Mouse (Mus musculus): ENCODE measurements around the gene Pnliprp2. TPM values are rescaled to one million over a fixed set of nuclear protein-coding genes. Genes with fewer than 3 reads are reported as not detected.
A peak's percentile ranks its signal among the peaks of the same experiment; 100 is the strongest.

Gene Pnliprp2
- polyA plus RNA-seq, 1 experiment from 2014 or later, result not detected

DNA sequence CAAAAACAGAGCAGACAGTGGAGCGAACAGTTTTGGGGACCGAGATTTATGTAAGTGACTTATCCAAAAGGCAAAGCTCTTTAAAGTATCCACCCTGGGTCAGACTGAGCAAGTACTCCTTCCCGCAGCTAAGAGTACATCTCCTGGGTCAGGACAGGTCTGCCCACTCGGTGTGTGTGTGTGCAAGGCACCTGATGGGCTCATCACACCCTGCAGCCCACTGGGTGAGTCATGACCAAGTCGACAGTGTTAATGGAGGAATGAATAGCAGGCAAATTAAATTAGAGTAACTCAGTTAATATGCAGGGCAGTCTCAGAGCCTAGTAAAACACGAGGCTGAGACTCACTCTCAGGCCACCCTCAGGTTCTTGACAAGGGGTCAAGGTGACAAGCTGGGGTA is 49.3 kb downstream of the Pnliprp2 start:
- H3K27ac ChIP-seq, result no peak overlapping the region
- WGBS, result 82% methylated on average over 6 of the region's 6 CpGs

GRCm38 (mm10) chr19:58810536-58810935 is 51.0 kb downstream of the Pnliprp2 start:
- Histone ChIP-seq H3K9me3 (no peaks in the 10 kb centered on the region), H3K4me1 (replicated peaks) (peaks cover 17% of the 10 kb centered on the region), H3K4me3 (no peak overlapping the region), H3K36me3 (no peaks in the 10 kb centered on the region), H3K27me3 (ENCODE audit: insufficient read depth, poor library complexity, severe bottlenecking) (no peaks in the 10 kb centered on the region), H3K27ac (no peak overlapping the region)
- WGBS, result 85% methylated on average over 5 of the region's 5 CpGs
- no peak for DNase-seq (ENCODE audit: low spot score)

More for the DNA sequence above, 49.3 kb downstream of the Pnliprp2 start:
- no peak for DNase-seq (ENCODE audit: low spot score)
- H3K27me3 ChIP-seq (ENCODE audit: insufficient read depth, poor library complexity, severe bottlenecking), result no peaks in the 10 kb centered on the region
- no peak overlapping the region for H3K4me3 ChIP-seq
- H3K9me3 ChIP-seq, result no peaks in the 10 kb centered on the region
- peaks cover 6% of the 10 kb centered on the region; the same call in 1 of the 2 replicates for H3K36me3 ChIP-seq
- H3K4me1 ChIP-seq (replicated peaks), result peaks cover 13% of the 10 kb centered on the region; the same call in 1 of the 2 replicates

DNA sequence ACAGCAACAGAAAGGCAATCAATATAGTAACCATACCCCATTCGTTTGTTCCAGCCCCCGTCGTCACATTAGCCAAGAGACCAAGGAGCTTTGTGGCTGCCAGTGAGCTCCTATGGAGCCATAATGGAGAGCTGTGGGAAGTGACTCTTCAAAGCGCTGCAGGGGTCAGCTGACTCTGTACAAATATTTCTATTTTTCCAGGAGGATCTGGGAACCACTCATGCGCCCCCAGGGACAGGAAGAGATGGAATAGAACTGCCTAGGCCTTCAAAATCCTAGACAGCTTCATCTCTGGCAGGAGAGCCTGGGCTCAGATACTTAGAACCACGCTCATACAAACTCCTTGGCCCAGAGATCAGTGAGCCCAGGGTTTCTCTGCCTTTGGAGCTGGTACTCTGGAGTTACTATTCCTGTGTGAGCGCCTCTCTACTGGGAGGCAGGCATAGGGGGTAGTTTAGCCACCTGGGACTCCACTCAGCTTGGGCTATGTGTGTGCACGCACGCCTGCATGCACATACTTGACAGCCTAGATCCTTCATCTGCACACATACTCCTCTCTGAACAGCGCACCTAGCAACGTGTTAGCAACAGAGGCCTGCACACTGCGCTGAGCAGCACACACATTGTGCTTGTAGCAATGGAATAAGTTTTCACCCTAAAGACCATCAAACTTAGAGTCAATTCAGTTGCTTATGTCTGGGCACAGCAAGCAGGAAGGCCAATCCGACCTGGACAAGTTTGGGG is 55.8 kb downstream of the Pnliprp2 start:
- WGBS, result 87% methylated on average over 13 of the region's 13 CpGs
- Histone ChIP-seq H3K27ac (no peak overlapping the region), H3K36me3 (peaks cover 14% of the 10 kb centered on the region), H3K4me3 (no peak overlapping the region), H3K27me3 (ENCODE audit: insufficient read depth, poor library complexity, severe bottlenecking) (no peaks in the 10 kb centered on the region), H3K9me3 (no peaks in the 10 kb centered on the region), H3K4me1 (replicated peaks) (peaks cover 4% of the 10 kb centered on the region; the same call in 1 of the 2 replicates)
- no peak for DNase-seq (ENCODE audit: low spot score)

- WGBS, result 81% methylated on average over 17 of the region's 17 CpGs
- no peaks in the 10 kb centered on the region for H3K27me3 ChIP-seq (ENCODE audit: insufficient read depth, poor library complexity, severe bottlenecking)
These were observed 57.0 kb downstream of the Pnliprp2 start for GRCm38 (mm10) chr19:58816453-58817041.

DNA sequence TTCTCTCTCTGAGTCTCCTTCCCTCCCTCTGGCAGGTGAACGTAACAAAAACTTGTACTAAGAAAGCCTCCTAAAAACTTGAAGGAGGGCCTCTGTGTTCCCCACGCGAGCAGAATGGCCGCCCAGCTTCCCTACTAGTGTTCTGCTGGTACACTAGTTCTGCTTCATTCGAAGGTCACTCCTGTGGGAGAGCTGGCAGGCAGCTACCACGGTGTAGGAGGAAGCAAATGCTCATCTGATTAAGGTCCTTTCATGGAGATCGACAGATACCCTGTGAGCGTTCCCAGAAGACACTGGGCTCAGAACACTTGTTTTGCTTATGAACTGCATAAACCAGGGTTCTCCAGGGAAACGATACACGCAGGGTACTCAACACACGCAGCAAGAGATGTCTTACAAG is 57.9 kb downstream of the Pnliprp2 start:
- H3K36me3 ChIP-seq, result peaks cover 14% of the 10 kb centered on the region
- H3K9me3 ChIP-seq, result no peaks in the 10 kb centered on the region
- DNase-seq (ENCODE audit: low spot score), result no peak
- H3K4me1 ChIP-seq (replicated peaks), result peaks cover 7% of the 10 kb centered on the region; the same call in 1 of the 2 replicates
- no peaks in the 10 kb centered on the region for H3K27me3 ChIP-seq (ENCODE audit: insufficient read depth, poor library complexity, severe bottlenecking)
- no peak overlapping the region for H3K27ac ChIP-seq
- no peak overlapping the region for H3K4me3 ChIP-seq
- 89% methylated on average over 11 of the region's 11 CpGs for WGBS

More at GRCm38 (mm10) chr19:58816453-58817041, 57.0 kb downstream of the Pnliprp2 start:
- peaks cover 4% of the 10 kb centered on the region; the same call in 1 of the 2 replicates for H3K4me1 ChIP-seq (replicated peaks)
- H3K27ac ChIP-seq, result no peak overlapping the region
- H3K4me3 ChIP-seq, result no peak overlapping the region
- DNase-seq (ENCODE audit: low spot score), result no peak
- H3K9me3 ChIP-seq, result no peaks in the 10 kb centered on the region
- H3K36me3 ChIP-seq, result peaks cover 14% of the 10 kb centered on the region

GRCm38 (mm10) chr19:58818571-58819415 is 59.3 kb downstream of the Pnliprp2 start:
- Histone ChIP-seq H3K9me3 (no peaks in the 10 kb centered on the region), H3K27me3 (ENCODE audit: insufficient read depth, poor library complexity, severe bottlenecking) (no peaks in the 10 kb centered on the region), H3K36me3 (peaks cover 14% of the 10 kb centered on the region), H3K27ac (no peak overlapping the region), H3K4me1 (replicated peaks) (peaks cover 18% of the 10 kb centered on the region), H3K4me3 (no peak overlapping the region)
- WGBS, result 88% methylated on average over 14 of the region's 14 CpGs
- DNase-seq (ENCODE audit: low spot score), result no peak

DNA sequence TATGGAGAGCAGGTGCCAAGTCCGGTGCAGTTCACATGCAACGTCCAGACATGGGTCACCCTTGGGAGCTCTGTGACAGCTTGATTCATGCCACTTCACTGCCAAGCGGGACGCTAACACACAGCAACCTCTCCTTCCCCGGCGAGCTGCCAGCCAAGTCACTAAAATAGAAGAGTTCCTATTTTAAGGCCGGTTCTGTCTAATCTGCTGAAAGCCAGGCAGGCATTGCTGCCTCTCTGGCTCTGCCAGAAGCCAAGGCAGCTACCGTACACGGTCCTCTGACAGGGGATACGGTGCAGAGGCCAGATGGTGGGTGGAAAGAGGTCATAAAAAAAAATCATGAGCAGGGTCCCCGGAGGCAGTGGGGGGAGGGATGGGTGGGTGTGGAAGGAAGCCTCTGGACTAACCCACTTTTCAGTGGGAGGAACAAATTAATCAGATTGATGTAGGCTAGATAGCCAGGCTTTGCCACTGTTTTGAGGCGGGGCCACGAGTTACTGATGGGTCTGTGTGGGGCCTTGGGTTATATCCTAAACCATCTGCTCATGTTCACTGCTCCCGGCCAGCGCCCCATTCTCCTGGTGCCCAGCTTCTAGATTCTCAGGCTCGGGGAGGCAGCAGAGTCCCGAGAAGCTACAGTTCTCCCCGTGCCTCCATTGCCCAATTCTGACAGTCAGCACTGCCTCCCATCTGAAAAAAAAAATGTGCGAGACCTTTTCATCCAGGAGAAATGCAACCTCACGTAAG is 63.1 kb downstream of the Pnliprp2 start:
- Histone ChIP-seq H3K27ac (peak overlapping the region; percentile 60), H3K27me3 (ENCODE audit: insufficient read depth, poor library complexity, severe bottlenecking) (no peaks in the 10 kb centered on the region; the same call in 1 of the 2 replicates), H3K36me3 (peaks cover 25% of the 10 kb centered on the region), H3K9me3 (no peaks in the 10 kb centered on the region), H3K4me3 (no peak overlapping the region), H3K4me1 (replicated peaks) (peaks cover 25% of the 10 kb centered on the region)
- peak; percentile 16 for DNase-seq (ENCODE audit: low spot score)
- WGBS, result 77% methylated on average over 20 of the region's 20 CpGs

GRCm38 (mm10) chr19:58823301-58823700 is 63.8 kb downstream of the Pnliprp2 start:
- Histone ChIP-seq H3K4me3 (no peak overlapping the region), H3K27ac (peak overlapping the region; percentile 60), H3K4me1 (replicated peaks) (peaks cover 28% of the 10 kb centered on the region), H3K9me3 (no peaks in the 10 kb centered on the region), H3K27me3 (ENCODE audit: insufficient read depth, poor library complexity, severe bottlenecking) (no peaks in the 10 kb centered on the region; the same call in 1 of the 2 replicates), H3K36me3 (peaks cover 25% of the 10 kb centered on the region)
- DNase-seq (ENCODE audit: low spot score), result no peak
- WGBS, result 86% methylated on average over 3 of the region's 3 CpGs

GRCm38 (mm10) chr19:58824316-58824715 is 64.8 kb downstream of the Pnliprp2 start:
- no peak for DNase-seq (ENCODE audit: low spot score)
- WGBS, result 88% methylated on average over 1 of the region's 1 CpGs

More at GRCm38 (mm10) chr19:58824316-58824715, 64.8 kb downstream of the Pnliprp2 start:
- peaks cover 33% of the 10 kb centered on the region for H3K4me1 ChIP-seq (replicated peaks)
- no peaks in the 10 kb centered on the region; the same call in 1 of the 2 replicates for H3K27me3 ChIP-seq (ENCODE audit: insufficient read depth, poor library complexity, severe bottlenecking)
- peaks cover 17% of the 10 kb centered on the region; the same call in 1 of the 2 replicates for H3K36me3 ChIP-seq
- H3K9me3 ChIP-seq, result no peaks in the 10 kb centered on the region
- no peak overlapping the region for H3K27ac ChIP-seq
- no peak overlapping the region for H3K4me3 ChIP-seq

Other genes with a start within 250 kb of the Pnliprp2 start
- gene Ccdc172, start 247.7 kb upstream of the Pnliprp2 start, polyA plus RNA-seq (2016; fragmentation: Nextera tagmentation; extraction: Ambion mirVana), result not detected in 2 replicates
- 0.10 and 0.33 TPM in 2 replicates for gene Pnlip, start 107.2 kb upstream of the Pnliprp2 start, polyA plus RNA-seq (2016; fragmentation: Nextera tagmentation; extraction: Ambion mirVana)
- gene Pnliprp1, start 30.8 kb upstream of the Pnliprp2 start, polyA plus RNA-seq (2016; fragmentation: Nextera tagmentation; extraction: Ambion mirVana), result not detected in 2 replicates
- 0.16 TPM in 1 of 2 replicates, not detected in the other for gene 1700019N19Rik, start 34.7 kb downstream of the Pnliprp2 start, polyA plus RNA-seq (2016; fragmentation: Nextera tagmentation; extraction: Ambion mirVana)
- 1.3 and 1.9 TPM in 2 replicates for gene Eno4, start 183.7 kb downstream of the Pnliprp2 start, polyA plus RNA-seq (2016; fragmentation: Nextera tagmentation; extraction: Ambion mirVana)
- gene Hspa12a, start 183.9 kb downstream of the Pnliprp2 start, polyA plus RNA-seq (2016; fragmentation: Nextera tagmentation; extraction: Ambion mirVana), result 15.8 and 25.5 TPM in 2 replicates